Mouse (Mus musculus) liver, adult 2 months (tissue): Measurements from ENCODE around the gene Nell2.

Source experiments
- CTCF ChIP-seq: fragments of 200-500 bp; IDR thresholded peaks from 2 replicates; pipeline ENCODE4 v1.5.1; 2011; ENCODE audit warnings: low read depth, low read length, control low read depth
- POLR2A ChIP-seq: fragments of 200-500 bp; IDR thresholded peaks from 2 replicates; pipeline ENCODE4 v1.6.1; 2011; ENCODE audit warnings: low read length, control low read depth; ENCODE audit not compliant: insufficient read depth; ENCODE audit errors: extremely low read depth

DNA sequence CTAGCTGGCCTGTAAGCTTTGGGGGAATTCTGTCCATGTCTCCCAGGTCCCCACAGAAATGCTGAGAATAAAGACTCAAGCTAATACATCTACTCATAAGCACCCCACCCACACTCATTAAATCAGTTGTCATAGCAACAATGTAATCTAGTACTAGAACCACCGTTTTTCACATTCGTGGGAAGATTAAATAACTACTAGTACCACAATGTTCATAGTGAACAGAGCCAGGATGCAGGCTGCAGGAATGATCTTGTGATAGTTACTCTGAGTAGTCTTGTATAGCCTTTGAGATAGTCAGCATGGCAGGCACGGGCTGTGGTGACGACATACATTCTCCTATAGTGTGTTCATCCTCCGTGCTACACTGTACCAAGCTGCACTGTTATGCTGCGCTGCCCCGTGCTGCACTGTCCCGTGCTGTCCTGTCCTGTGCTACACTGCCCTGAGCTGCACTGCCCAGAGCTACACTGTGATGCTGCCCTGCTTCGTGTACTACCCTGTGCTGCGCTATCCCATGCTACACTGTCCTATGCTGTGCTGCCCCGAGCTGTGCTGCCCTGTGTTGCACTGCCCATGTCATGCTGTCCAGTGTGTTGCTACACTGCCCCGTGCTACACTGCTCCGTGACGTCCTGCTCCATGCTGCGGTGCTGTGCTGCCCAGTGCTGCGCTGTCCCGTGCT is 392.3 kb downstream of the Nell2 start:
- TF ChIP-seq CTCF (no peak), POLR2A (no peak)
